ENCODE assay signal across 20 mouse cellular contexts in genomic region chr1:62687511-62687910, GRCm38 (mm10). TPM values are rescaled to one million over a fixed set of nuclear protein-coding genes. Genes with fewer than 3 reads are reported as not detected.
DNase-seq lines count a peak whose midpoint lies in the region; ATAC-seq lines count a peak whose summit lies in the region.
"Had no signal": no experiment of that assay in that cellular context is flagged by ENCODE, and none has a peak within 500 bp of the region (broad histone marks: within the 10 kb centered on the region; RNA-seq: fewer than 3 reads in every experiment).

No protein-coding gene starts in this region.

- no peak overlapping the region for H3K4me3 ChIP-seq in liver, embryonic 11.5 days (ENCODE audit: low read depth, low read length)
- H3K4me3 ChIP-seq: embryonic facial prominence, embryonic 12.5 days; limb, embryonic 13.5 days had no signal

- no peaks in the 10 kb centered on the region for H3K4me1 ChIP-seq in liver, embryonic 11.5 days (replicated peaks; ENCODE audit: control insufficient read depth, insufficient read depth, low read length)
- H3K4me1 ChIP-seq: embryonic facial prominence, embryonic 12.5 days had no signal

- 83% methylated on average over 8 of the region's 8 CpGs for WGBS in liver, embryonic 11.5 days

- H3K27ac ChIP-seq in liver, embryonic 11.5 days (ENCODE audit: low read depth, low read length): no peak overlapping the region
- H3K27ac ChIP-seq: embryonic facial prominence, embryonic 12.5 days; hindbrain, embryonic 14.5 days; limb, embryonic 13.5 days; stomach, postnatal 0 days had no signal

- no peak for ATAC-seq in liver, embryonic 11.5 days (replicated peaks; ENCODE audit: low FRiP score)
- ATAC-seq: liver, postnatal 0 days; midbrain, embryonic 16.5 days; Patski had no signal

- H3K36me3 ChIP-seq in liver, embryonic 11.5 days (ENCODE audit: control insufficient read depth, insufficient read depth, low read length): no peaks in the 10 kb centered on the region
- H3K36me3 ChIP-seq: embryonic facial prominence, embryonic 12.5 days; limb, embryonic 13.5 days had no signal

- H3K27me3 ChIP-seq in liver, embryonic 11.5 days (replicated peaks; ENCODE audit: control insufficient read depth, insufficient read depth, low read length): no peaks in the 10 kb centered on the region
- H3K27me3 ChIP-seq: embryonic facial prominence, embryonic 12.5 days; Patski had no signal

- intact Hi-C loops in heart, postnatal 14 days (cut with DNase I): no loop called here

- H3K9me3 ChIP-seq in liver, embryonic 11.5 days (ENCODE audit: control insufficient read depth, low read length): no peaks in the 10 kb centered on the region
- H3K9me3 ChIP-seq: embryonic facial prominence, embryonic 12.5 days; limb, embryonic 13.5 days had no signal

- DNase-seq in heart, adult 11 months: peak; percentile 91
- no peak for DNase-seq in heart, postnatal 14 days
- peak; percentile 18 for DNase-seq in lung, postnatal 14 days
- no peak for DNase-seq in lung, postnatal 36 days
- peak; percentile 68 to 72 for DNase-seq in layer of hippocampus, adult 8-10 months (ENCODE audit: low spot score in 2 of 2)
- peak; percentile 72 to 78 for DNase-seq in right cerebral cortex, postnatal 36 days (ENCODE audit: low spot score in 2 of 2)
- no peak for DNase-seq in spleen, postnatal 36 days (ENCODE audit: low spot score in 2 of 2)
- DNase-seq in liver, embryonic 11.5 days (ENCODE audit: low spot score): no peak
- DNase-seq: cerebellum, adult 11 months; cerebellum, postnatal 36 days; kidney, adult 11 months; kidney, postnatal 14 days; liver, postnatal 0 days; thymus, postnatal 4 days had no signal

- no peak overlapping the region for H3K9ac ChIP-seq in liver, embryonic 11.5 days (ENCODE audit: low read depth, low read length)
- H3K9ac ChIP-seq: embryonic facial prominence, embryonic 12.5 days; hindbrain, embryonic 14.5 days; limb, embryonic 13.5 days; liver, postnatal 0 days had no signal

- no peak overlapping the region for H3K4me2 ChIP-seq in liver, embryonic 11.5 days
- H3K4me2 ChIP-seq: embryonic facial prominence, embryonic 12.5 days; hindbrain, embryonic 14.5 days; limb, embryonic 13.5 days had no signal

RNA-seq across cellular contexts. Expression of gene Nrp2, which starts 15.6 kb away (rescaled TPM):
- total RNA-seq in heart, postnatal 14 days (2021): 10 to 100 TPM; 41.9 to 56.8 TPM
- 10 to 100 TPM; 61.1 to 61.8 (median 61.5) TPM for total RNA-seq in layer of hippocampus, adult 8-10 months (2022)
- 5.2 and 6.2 TPM in 2 replicates for polyA plus RNA-seq in liver, embryonic 11.5 days (2014; fragmentation: Nextera tagmentation; extraction: Ambion mirVana)

Comparison
In these comparisons a context has a peak if more than half of its experiments do, and no peak if none do; other contexts are left out.
1. DNase-seq: peak in heart, adult 11 months (single experiment), lung, postnatal 14 days (single experiment), layer of hippocampus, adult 8-10 months (2 of 2) and right cerebral cortex, postnatal 36 days (2 of 2); none in heart, postnatal 14 days (0 of 2), lung, postnatal 36 days (single experiment), spleen, postnatal 36 days (0 of 2) and liver, embryonic 11.5 days (single experiment).